Mouse (Mus musculus): ENCODE measurements around the gene Ago1. TPM values are rescaled to one million over a fixed set of nuclear protein-coding genes. Genes with fewer than 3 reads are reported as not detected.

The Ago1 gene
- polyA plus RNA-seq, 1 experiment from 2014 or later, result 2.7 TPM

DNA sequence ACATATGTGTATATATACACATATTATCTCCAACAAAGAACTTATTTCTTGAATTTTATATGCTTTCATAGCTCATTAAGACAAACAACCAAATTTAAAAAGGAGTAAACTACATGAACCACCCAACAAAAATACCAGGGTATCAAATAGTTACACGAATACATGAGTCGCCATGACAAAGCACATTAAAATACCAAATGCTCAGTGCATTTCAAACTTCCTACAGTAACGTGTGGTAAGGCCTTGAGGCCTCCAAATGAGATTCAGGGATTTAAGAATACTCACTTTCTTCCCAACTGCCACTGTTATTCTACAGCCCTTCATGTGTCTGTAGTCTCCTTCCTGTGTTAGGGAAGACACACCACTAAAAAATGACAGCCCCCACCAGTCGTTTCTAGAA lies 36.6 kb downstream of the Ago1 start:
- ATAC-seq, result no peak
- Histone ChIP-seq H3K4me1 (replicated peaks; ENCODE audit: control insufficient read depth, insufficient read depth, low read length) (no peaks in the 10 kb centered on the region), H3K27me3 (replicated peaks; ENCODE audit: control insufficient read depth, insufficient read depth, low read length) (no peaks in the 10 kb centered on the region), H3K9ac (ENCODE audit: low read depth, low read length) (no peak overlapping the region), H3K27ac (ENCODE audit: low read depth, low read length) (no peak overlapping the region), H3K9me3 (ENCODE audit: control insufficient read depth) (no peaks in the 10 kb centered on the region), H3K4me3 (ENCODE audit: low read depth, low read length) (no peak overlapping the region), H3K36me3 (ENCODE audit: control insufficient read depth, insufficient read depth) (no peaks in the 10 kb centered on the region; the same call in 1 of the 2 replicates), H3K4me2 (replicated peaks; ENCODE audit: low read depth) (no peak overlapping the region)
- 78% methylated on average over 4 of the region's 4 CpGs for WGBS
- TF ChIP-seq CTCF (IDR thresholded peaks at IDR 0.05; ENCODE audit: low read depth), result no peak

DNA sequence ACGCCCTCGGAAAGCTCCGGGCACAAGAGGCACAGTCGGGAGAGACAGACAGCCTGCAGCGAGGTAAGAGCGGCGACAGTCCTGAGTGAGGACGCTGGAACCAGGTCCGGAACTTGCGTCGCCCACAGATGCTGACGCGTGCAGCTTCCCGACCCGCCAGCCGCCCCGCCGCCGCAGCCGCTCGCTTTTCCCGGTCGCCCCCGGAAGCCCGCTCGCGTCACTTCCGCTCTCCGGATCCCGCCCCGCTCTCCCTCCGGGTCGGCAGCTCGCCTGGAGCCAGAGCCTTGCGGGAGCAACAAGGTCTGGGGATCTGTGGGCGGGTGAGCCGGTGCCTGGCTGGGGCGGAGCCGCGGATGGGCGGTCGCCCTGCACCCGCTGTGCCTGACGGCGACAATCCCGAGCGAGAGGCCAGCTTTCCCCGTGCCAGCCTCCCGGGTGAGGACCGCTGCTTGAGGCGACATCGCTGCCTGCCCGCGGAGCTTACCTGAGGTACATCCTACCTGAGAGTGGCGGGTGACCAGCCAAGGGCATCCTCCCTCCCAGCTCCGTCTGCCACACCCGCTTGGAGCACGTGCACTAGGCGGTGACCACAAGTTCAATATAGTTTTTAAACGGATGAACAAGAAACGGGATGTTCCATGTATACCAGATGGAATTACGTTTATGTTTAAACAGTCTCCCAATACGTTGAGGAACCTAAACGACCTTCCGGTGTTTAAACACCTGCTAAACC lies 38.9 kb downstream of the Ago1 start, which contains the start of gene Ago3:
TSS of gene Ago3 (minus strand) at position 210 of the 733 bp plus-strand sequence.
- TF ChIP-seq CTCF (IDR thresholded peaks at IDR 0.05; ENCODE audit: low read depth), result no peak
- under 1% methylated on average over 59 of the region's 65 CpGs for WGBS
- peak; percentile 96 for ATAC-seq
- Histone ChIP-seq H3K4me2 (replicated peaks; ENCODE audit: low read depth) (peak within 1 kb of the TSS; percentile 90), H3K9ac (ENCODE audit: low read depth, low read length) (peak within 1 kb of the TSS; percentile 84), H3K9me3 (ENCODE audit: control insufficient read depth) (no peaks in the 10 kb centered on the region), H3K4me3 (ENCODE audit: low read depth, low read length) (peak within 1 kb of the TSS; percentile 85), H3K36me3 (ENCODE audit: control insufficient read depth, insufficient read depth) (no peaks in the 10 kb centered on the region), H3K27me3 (replicated peaks; ENCODE audit: control insufficient read depth, insufficient read depth, low read length) (no peaks in the 10 kb centered on the region), H3K27ac (ENCODE audit: low read depth, low read length) (peak within 1 kb of the TSS; percentile 58), H3K4me1 (replicated peaks; ENCODE audit: control insufficient read depth, insufficient read depth, low read length) (no peaks in the 10 kb centered on the region)

DNA sequence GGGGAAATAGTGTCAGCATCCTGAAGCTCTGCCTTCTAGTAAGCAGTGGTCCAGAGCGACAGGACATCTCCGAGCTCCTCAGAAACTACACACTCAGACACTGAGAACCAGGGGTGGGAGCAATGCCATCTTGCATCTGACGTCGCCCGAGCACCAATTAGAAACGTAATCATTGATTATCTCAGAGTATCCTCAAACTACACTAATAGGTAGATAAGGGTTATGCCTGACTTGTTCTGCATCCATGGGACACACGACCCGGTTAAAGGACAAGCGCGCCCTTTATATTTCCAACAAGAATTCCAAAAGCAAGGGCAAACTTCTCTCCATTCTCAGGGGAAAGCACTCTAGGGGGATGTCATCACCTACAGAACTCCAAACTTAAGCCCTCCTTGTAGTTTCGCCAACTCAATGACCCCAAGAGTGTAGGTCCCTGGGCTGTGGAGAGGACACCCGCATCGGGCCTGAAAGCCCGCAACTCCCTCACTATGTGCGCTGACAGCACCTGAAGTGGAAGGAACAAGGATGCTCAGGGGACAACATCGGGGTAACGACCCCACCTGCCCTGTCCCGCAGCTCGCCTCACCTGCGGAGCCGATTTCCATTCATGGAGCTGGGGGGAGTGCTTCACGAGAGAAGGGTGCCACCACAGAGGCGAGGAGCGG lies 39.6 kb downstream of the Ago1 start:
- Histone ChIP-seq H3K4me1 (replicated peaks; ENCODE audit: control insufficient read depth, insufficient read depth, low read length) (no peaks in the 10 kb centered on the region), H3K36me3 (ENCODE audit: control insufficient read depth, insufficient read depth) (no peaks in the 10 kb centered on the region), H3K9me3 (ENCODE audit: control insufficient read depth) (no peaks in the 10 kb centered on the region), H3K4me2 (replicated peaks; ENCODE audit: low read depth) (peak overlapping the region; percentile 90), H3K4me3 (ENCODE audit: low read depth, low read length) (peak overlapping the region; percentile 85), H3K27ac (ENCODE audit: low read depth, low read length) (peak overlapping the region; percentile 58), H3K9ac (ENCODE audit: low read depth, low read length) (peak overlapping the region; percentile 84), H3K27me3 (replicated peaks; ENCODE audit: control insufficient read depth, insufficient read depth, low read length) (no peaks in the 10 kb centered on the region)
- no peak for TF ChIP-seq CTCF (IDR thresholded peaks at IDR 0.05; ENCODE audit: low read depth)
- no peak; the same call in 1 of the 2 replicates for ATAC-seq
- 1% methylated on average over 24 of the region's 24 CpGs for WGBS

DNA sequence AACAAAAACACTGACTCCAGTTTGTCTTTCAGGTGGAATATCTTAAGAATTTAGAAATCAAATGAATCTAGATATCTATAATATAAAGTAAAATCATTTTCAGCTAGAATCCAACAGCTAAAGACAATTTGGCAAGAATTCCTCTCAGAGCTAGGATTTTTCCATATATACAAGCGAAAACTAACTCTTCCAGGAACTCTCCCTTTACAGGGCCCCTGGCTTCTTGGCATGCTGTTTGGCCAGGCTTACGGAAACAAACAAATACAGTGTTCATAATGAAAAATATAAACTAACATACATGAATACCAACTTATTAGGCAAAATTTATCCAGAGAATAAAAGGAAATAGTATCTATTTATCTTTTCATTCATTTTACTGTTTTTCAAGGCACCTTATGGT lies 44.5 kb downstream of the Ago1 start:
- Histone ChIP-seq H3K9me3 (ENCODE audit: control insufficient read depth) (no peaks in the 10 kb centered on the region), H3K36me3 (ENCODE audit: control insufficient read depth, insufficient read depth) (no peaks in the 10 kb centered on the region), H3K4me3 (ENCODE audit: low read depth, low read length) (no peak overlapping the region), H3K27me3 (replicated peaks; ENCODE audit: control insufficient read depth, insufficient read depth, low read length) (no peaks in the 10 kb centered on the region), H3K27ac (ENCODE audit: low read depth, low read length) (no peak overlapping the region), H3K9ac (ENCODE audit: low read depth, low read length) (no peak overlapping the region), H3K4me2 (replicated peaks; ENCODE audit: low read depth) (no peak overlapping the region), H3K4me1 (replicated peaks; ENCODE audit: control insufficient read depth, insufficient read depth, low read length) (no peaks in the 10 kb centered on the region)
- WGBS, result 75% methylated on average over 2 of the region's 2 CpGs
- TF ChIP-seq CTCF (IDR thresholded peaks at IDR 0.05; ENCODE audit: low read depth), result no peak
- ATAC-seq, result no peak

DNA sequence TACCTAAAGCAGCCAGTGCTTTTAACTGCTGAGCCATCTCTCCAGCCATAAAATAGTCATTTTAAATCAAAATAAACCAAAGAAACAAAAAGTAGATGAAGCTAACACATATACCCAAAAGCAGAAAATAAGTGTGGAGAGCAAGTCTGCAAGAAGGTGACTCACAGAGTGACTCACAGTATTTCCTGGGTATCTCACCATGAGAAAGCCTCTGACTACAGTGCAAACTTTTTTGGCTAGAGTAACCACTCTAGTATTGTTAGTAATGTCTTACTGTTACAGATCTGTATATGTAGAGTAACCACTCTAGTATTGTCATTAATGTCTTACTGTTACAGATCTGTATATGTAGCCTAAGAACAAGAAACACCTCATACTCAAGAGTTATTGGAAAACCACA lies 52.7 kb downstream of the Ago1 start:
- Histone ChIP-seq H3K4me3 (ENCODE audit: low read depth, low read length) (no peak overlapping the region), H3K27ac (ENCODE audit: low read depth, low read length) (no peak overlapping the region), H3K36me3 (ENCODE audit: control insufficient read depth, insufficient read depth) (peaks cover 3% of the 10 kb centered on the region), H3K9me3 (ENCODE audit: control insufficient read depth) (no peaks in the 10 kb centered on the region), H3K9ac (ENCODE audit: low read depth, low read length) (no peak overlapping the region), H3K4me2 (replicated peaks; ENCODE audit: low read depth) (no peak overlapping the region), H3K27me3 (replicated peaks; ENCODE audit: control insufficient read depth, insufficient read depth, low read length) (no peaks in the 10 kb centered on the region), H3K4me1 (replicated peaks; ENCODE audit: control insufficient read depth, insufficient read depth, low read length) (no peaks in the 10 kb centered on the region)
- no peak for ATAC-seq
- no peak for TF ChIP-seq CTCF (IDR thresholded peaks at IDR 0.05; ENCODE audit: low read depth)

DNA sequence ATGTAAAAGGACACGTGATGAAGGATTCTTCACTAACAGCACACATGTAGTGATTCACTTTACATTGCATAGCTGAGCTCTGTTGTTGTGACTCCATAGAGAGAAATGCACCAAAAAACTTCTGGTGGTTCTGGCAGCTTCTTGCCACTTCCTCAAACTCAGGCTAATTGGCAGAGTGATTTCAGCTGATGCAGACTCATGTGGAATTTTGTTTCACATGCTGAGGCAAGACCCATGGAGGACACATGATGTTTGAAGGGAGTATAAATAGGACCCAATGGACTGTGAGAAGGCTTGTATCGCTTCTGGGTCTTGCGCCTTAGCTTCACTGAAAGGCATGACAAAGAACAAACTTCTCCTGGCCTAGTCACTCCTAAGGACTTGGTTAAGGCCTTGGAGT lies 55.9 kb downstream of the Ago1 start:
- Histone ChIP-seq H3K4me1 (replicated peaks; ENCODE audit: control insufficient read depth, insufficient read depth, low read length) (no peaks in the 10 kb centered on the region), H3K4me3 (ENCODE audit: low read depth, low read length) (no peak overlapping the region), H3K9ac (ENCODE audit: low read depth, low read length) (no peak overlapping the region), H3K4me2 (replicated peaks; ENCODE audit: low read depth) (no peak overlapping the region), H3K9me3 (ENCODE audit: control insufficient read depth) (no peaks in the 10 kb centered on the region), H3K27me3 (replicated peaks; ENCODE audit: control insufficient read depth, insufficient read depth, low read length) (no peaks in the 10 kb centered on the region), H3K36me3 (ENCODE audit: control insufficient read depth, insufficient read depth) (peaks cover 3% of the 10 kb centered on the region), H3K27ac (ENCODE audit: low read depth, low read length) (no peak overlapping the region)
- 96% methylated on average over 3 of the region's 3 CpGs for WGBS
- no peak for ATAC-seq
- no peak for TF ChIP-seq CTCF (IDR thresholded peaks at IDR 0.05; ENCODE audit: low read depth)

Other genes with a start within 250 kb of the Ago1 start
- 11.7 and 12.2 TPM in 2 replicates for gene Map7d1, start 212.2 kb downstream of the Ago1 start, polyA plus RNA-seq (2015; fragmentation: Nextera tagmentation; extraction: Ambion mirVana)
- 115 and 126 TPM in 2 replicates for gene Trappc3, start 206.3 kb downstream of the Ago1 start, polyA plus RNA-seq (2015; fragmentation: Nextera tagmentation; extraction: Ambion mirVana)
- gene Col8a2, start 181.8 kb downstream of the Ago1 start, polyA plus RNA-seq (2015; fragmentation: Nextera tagmentation; extraction: Ambion mirVana), result 1.5 and 2.2 TPM in 2 replicates
- gene Adprhl2, start 146.9 kb downstream of the Ago1 start, polyA plus RNA-seq (2015; fragmentation: Nextera tagmentation; extraction: Ambion mirVana), result 41.7 and 43.0 TPM in 2 replicates
- gene Tekt2, start 142.9 kb downstream of the Ago1 start, polyA plus RNA-seq (2015; fragmentation: Nextera tagmentation; extraction: Ambion mirVana), result 1.6 and 2.1 TPM in 2 replicates
- 9.3 and 10.5 TPM in 2 replicates for gene Ago3, start 39.0 kb downstream of the Ago1 start, polyA plus RNA-seq (2015; fragmentation: Nextera tagmentation; extraction: Ambion mirVana)
- 0.90 and 1.1 TPM in 2 replicates for gene Ago4, start 64.9 kb upstream of the Ago1 start, polyA plus RNA-seq (2015; fragmentation: Nextera tagmentation; extraction: Ambion mirVana)
- 8.3 and 10.2 TPM in 2 replicates for gene Clspn, start 88.4 kb upstream of the Ago1 start, polyA plus RNA-seq (2015; fragmentation: Nextera tagmentation; extraction: Ambion mirVana)
- gene 5730409E04Rik, start 141.2 kb upstream of the Ago1 start, polyA plus RNA-seq (2015; fragmentation: Nextera tagmentation; extraction: Ambion mirVana), result 1.2 and 1.4 TPM in 2 replicates
- gene Psmb2, start 209.0 kb upstream of the Ago1 start, polyA plus RNA-seq (2015; fragmentation: Nextera tagmentation; extraction: Ambion mirVana), result 358 and 381 TPM in 2 replicates

Data from intestine, postnatal 0 days (tissue).